Comparison of ENCODE assay signal across 27 mouse cellular contexts in the genomic region with DNA sequence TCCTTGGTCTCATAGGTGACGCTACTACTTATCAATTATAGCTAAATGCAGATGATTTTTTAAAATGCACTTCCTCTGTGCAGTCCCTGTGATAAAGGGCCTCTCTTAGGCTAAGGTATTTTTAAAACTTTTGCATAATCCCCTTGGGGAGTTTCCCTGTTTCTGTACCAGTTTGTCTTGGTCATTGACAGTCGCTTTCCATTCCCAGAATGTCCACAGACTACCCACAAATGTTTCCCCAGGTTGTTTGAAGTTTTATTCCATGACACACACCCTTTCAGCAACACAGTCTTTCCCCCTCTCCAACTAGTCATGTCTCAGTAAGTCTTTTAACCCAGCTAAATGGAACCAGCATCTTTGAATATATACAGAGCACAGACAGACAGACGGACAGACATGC.
"Had no signal": no experiment of that assay in that cellular context is flagged by ENCODE, and none has a peak within 500 bp of the region (broad histone marks: within the 10 kb centered on the region; RNA-seq: fewer than 3 reads in every experiment).

No protein-coding gene starts in this region.

- H3K4me1 ChIP-seq: heart, embryonic 15.5 days; hindbrain, embryonic 10.5 days; hindbrain, embryonic 12.5 days; intestine, embryonic 15.5 days; limb, embryonic 10.5 days; limb, embryonic 12.5 days; liver, embryonic 13.5 days; liver, embryonic 15.5 days had no signal

- H3K9ac ChIP-seq: heart, embryonic 13.5 days; heart, embryonic 15.5 days; hindbrain, embryonic 12.5 days; hindbrain, embryonic 14.5 days; intestine, embryonic 15.5 days; limb, embryonic 12.5 days; liver, embryonic 13.5 days; liver, embryonic 15.5 days had no signal

- H3K27me3 ChIP-seq: heart, embryonic 13.5 days; heart, embryonic 15.5 days; hindbrain, embryonic 12.5 days; intestine, embryonic 15.5 days; limb, embryonic 12.5 days; liver, embryonic 13.5 days; liver, embryonic 15.5 days had no signal

- H3K4me2 ChIP-seq: heart, embryonic 11.5 days; heart, embryonic 13.5 days; heart, embryonic 15.5 days; hindbrain, embryonic 12.5 days; hindbrain, embryonic 14.5 days; intestine, embryonic 15.5 days; limb, embryonic 12.5 days; liver, embryonic 11.5 days; liver, embryonic 13.5 days; liver, embryonic 15.5 days had no signal

- H3K9me3 ChIP-seq: heart, embryonic 13.5 days; heart, embryonic 15.5 days; hindbrain, embryonic 10.5 days; hindbrain, embryonic 12.5 days; intestine, embryonic 15.5 days; limb, embryonic 10.5 days; limb, embryonic 12.5 days; liver, embryonic 13.5 days; liver, embryonic 15.5 days had no signal

- DNase-seq: gastrocnemius, postnatal 14 days; gastrocnemius, postnatal 36 days; heart, adult 2 months; heart, postnatal 4 days; kidney, adult 18-20 months; kidney, adult 8-10 months; kidney, postnatal 10 days; kidney, postnatal 25 days; kidney, postnatal 4 days; liver; liver, embryonic 13.5 days had no signal

- ATAC-seq: hindbrain, embryonic 16.5 days; inflammation-experienced regulatory T-cells, adult 6 months; intestine, embryonic 15.5 days; intestine, postnatal 0 days had no signal

- H3K36me3 ChIP-seq: heart, embryonic 13.5 days; heart, embryonic 15.5 days; hindbrain, embryonic 10.5 days; hindbrain, embryonic 12.5 days; intestine, embryonic 15.5 days; limb, embryonic 10.5 days; limb, embryonic 12.5 days; liver, embryonic 13.5 days; liver, embryonic 15.5 days had no signal

- H3K4me3 ChIP-seq: heart, adult 2 months; heart, embryonic 13.5 days; heart, embryonic 15.5 days; hindbrain, embryonic 10.5 days; hindbrain, embryonic 12.5 days; intestine, embryonic 15.5 days; layer of hippocampus, adult 2 months; left cerebral cortex, adult 2 months; limb, embryonic 10.5 days; limb, embryonic 12.5 days; liver, embryonic 13.5 days; liver, embryonic 15.5 days had no signal

- H3K27ac ChIP-seq: heart, adult 2 months; heart, embryonic 13.5 days; heart, embryonic 15.5 days; hindbrain, embryonic 10.5 days; hindbrain, embryonic 12.5 days; hindbrain, embryonic 14.5 days; intestine, embryonic 15.5 days; layer of hippocampus, adult 2 months; left cerebral cortex, adult 2 months; limb, embryonic 10.5 days; limb, embryonic 12.5 days; liver, embryonic 13.5 days; liver, embryonic 15.5 days had no signal
